Mouse (Mus musculus) hindbrain, embryonic 13.5 days (tissue): ENCODE data around the gene Mamdc2. TPM values are rescaled to one million over a fixed set of nuclear protein-coding genes. Genes with fewer than 3 reads are reported as not detected.

Experiments
- ATAC-seq: fragments of 200-750 bp; cut with Nextera tagmentation; 2 replicates; pipeline ENCODE4 v1.8.0; 2017; ENCODE audit warnings: moderate TSS enrichment; ENCODE audit not compliant: low FRiP score
- H3K27ac ChIP-seq: fragments of 300-500 bp; sonication (generic); 2 replicates; pipeline ENCODE4 v1.5.1; 2015; ENCODE audit warnings: inconsistent platforms, mild to moderate bottlenecking, moderate library complexity
- H3K27me3 ChIP-seq: fragments of 300-500 bp; sonication (generic); 2 replicates; pipeline ENCODE4 v1.6.1; 2015; ENCODE audit warnings: mild to moderate bottlenecking, inconsistent platforms
- H3K36me3 ChIP-seq: fragments of 300-500 bp; sonication (generic); 2 replicates; pipeline ENCODE4 v1.6.1; 2015; ENCODE audit warnings: mild to moderate bottlenecking, inconsistent platforms
- H3K4me1 ChIP-seq: fragments of 300-500 bp; sonication (generic); replicated peaks from 2 replicates; pipeline ENCODE4 v1.6.1; 2015; ENCODE audit warnings: inconsistent platforms
- H3K4me2 ChIP-seq: fragments of 300-500 bp; sonication (generic); 2 replicates; pipeline ENCODE4 v1.6.1; 2015; ENCODE audit warnings: inconsistent platforms, mild to moderate bottlenecking, moderate library complexity
- H3K4me3 ChIP-seq: fragments of 300-500 bp; sonication (generic); 2 replicates; pipeline ENCODE4 v1.5.1; 2015; ENCODE audit warnings: mild to moderate bottlenecking, inconsistent platforms
- H3K9ac ChIP-seq: fragments of 300-500 bp; sonication (generic); 2 replicates; pipeline ENCODE4 v1.6.1; 2015; ENCODE audit warnings: mild to moderate bottlenecking, inconsistent platforms
- H3K9me3 ChIP-seq: fragments of 300-500 bp; sonication (generic); 2 replicates; pipeline ENCODE4 v1.6.1; 2016; ENCODE audit warnings: inconsistent platforms
- WGBS: fragments of 180-500 bp; shearing (Covaris S2); methylation state at CpG from one replicate; pipeline ENCODE4 v1.1.7; 2015; 5-methylcytosine and 5-hydroxymethylcytosine counted together
- polyA plus RNA-seq: library from polyadenylated mRNA; unstranded; fragments of >200 nt; fragmentation: Nextera tagmentation; extraction: Ambion mirVana; gene quantifications from 2 replicates; pipeline ENCODE4 v1.2.1, GENCODE M21; 2015

Gene Mamdc2
- polyA plus RNA-seq, 1 experiment from 2014 or later: 0.99 TPM

GRCm38 (mm10) chr19:23298917-23299316, 149.3 kb downstream of the Mamdc2 start:
- WGBS: 90% methylated on average over 1 of the region's 1 CpGs
- ATAC-seq: no peak
- H3K27ac ChIP-seq: no peak overlapping the region
- no peaks in the 10 kb centered on the region for H3K4me1 ChIP-seq
- H3K4me2 ChIP-seq: no peak overlapping the region
- no peak overlapping the region for H3K9ac ChIP-seq
- no peaks in the 10 kb centered on the region for H3K9me3 ChIP-seq
- no peaks in the 10 kb centered on the region for H3K27me3 ChIP-seq
- no peak overlapping the region for H3K4me3 ChIP-seq
- no peaks in the 10 kb centered on the region for H3K36me3 ChIP-seq

- H3K4me1 ChIP-seq: no peaks in the 10 kb centered on the region
- H3K36me3 ChIP-seq: no peaks in the 10 kb centered on the region
- H3K4me2 ChIP-seq: no peak overlapping the region
Measured at GRCm38 (mm10) chr19:23297191-23297590, 151.1 kb downstream of the Mamdc2 start.

DNA sequence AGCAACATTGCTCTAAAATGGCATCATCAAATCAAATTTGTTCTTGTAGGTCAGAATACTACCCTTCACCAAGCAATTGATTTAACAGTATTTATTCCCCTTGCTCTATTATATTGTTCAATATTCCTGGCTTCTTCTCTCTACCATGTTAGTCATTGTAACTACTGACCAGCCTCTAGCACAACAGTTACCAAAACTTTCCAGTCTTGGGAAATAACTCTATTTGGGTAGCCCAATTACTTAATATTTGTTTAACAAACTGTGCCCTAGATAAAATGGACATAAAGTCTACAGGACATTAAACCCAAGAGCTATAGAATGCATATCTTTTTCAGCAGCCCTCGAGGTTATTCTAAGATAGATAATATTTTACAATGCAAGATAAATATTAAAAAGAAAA, 159.0 kb downstream of the Mamdc2 start:
- WGBS: 85% methylated on average over 1 of the region's 1 CpGs
- no peaks in the 10 kb centered on the region for H3K27me3 ChIP-seq
- H3K4me3 ChIP-seq: no peak overlapping the region
- H3K9me3 ChIP-seq: peaks cover 7% of the 10 kb centered on the region; the same call in 1 of the 2 replicates
- H3K9ac ChIP-seq: no peak overlapping the region
- no peaks in the 10 kb centered on the region for H3K36me3 ChIP-seq
- no peak for ATAC-seq
- no peaks in the 10 kb centered on the region for H3K4me1 ChIP-seq
- no peak overlapping the region for H3K4me2 ChIP-seq
- no peak overlapping the region for H3K27ac ChIP-seq

More at GRCm38 (mm10) chr19:23297191-23297590, 151.1 kb downstream of the Mamdc2 start:
- Histone ChIP-seq H3K9me3 (no peaks in the 10 kb centered on the region), H3K4me3 (no peak overlapping the region), H3K27me3 (no peaks in the 10 kb centered on the region), H3K9ac (no peak overlapping the region), H3K27ac (no peak overlapping the region)
- ATAC-seq: no peak

- H3K27ac ChIP-seq: no peak overlapping the region
- no peak for ATAC-seq
- 60% methylated on average over 8 of the region's 8 CpGs for WGBS
- no peak overlapping the region for H3K4me2 ChIP-seq
- no peaks in the 10 kb centered on the region for H3K27me3 ChIP-seq
- H3K9ac ChIP-seq: no peak overlapping the region
- H3K9me3 ChIP-seq: no peaks in the 10 kb centered on the region
- no peak overlapping the region for H3K4me3 ChIP-seq
- H3K36me3 ChIP-seq: no peaks in the 10 kb centered on the region
- no peaks in the 10 kb centered on the region for H3K4me1 ChIP-seq
Measured at GRCm38 (mm10) chr19:23281911-23282660, 166.2 kb downstream of the Mamdc2 start.

- ATAC-seq: peak; percentile 36; the same call in 1 of the 2 replicates
- H3K36me3 ChIP-seq: no peaks in the 10 kb centered on the region
- peak overlapping the region; percentile 87; the same call in 1 of the 2 replicates for H3K9ac ChIP-seq
- peak overlapping the region; percentile 63 for H3K4me3 ChIP-seq
- no peaks in the 10 kb centered on the region for H3K27me3 ChIP-seq
- 64% methylated on average over 3 of the region's 4 CpGs for WGBS
- H3K9me3 ChIP-seq: no peaks in the 10 kb centered on the region
- peak overlapping the region; percentile 66 for H3K4me2 ChIP-seq
- H3K4me1 ChIP-seq: peaks cover 21% of the 10 kb centered on the region
- no peak overlapping the region for H3K27ac ChIP-seq
Measured at GRCm38 (mm10) chr19:23274054-23274724, 174.1 kb downstream of the Mamdc2 start.

- H3K27me3 ChIP-seq: no peaks in the 10 kb centered on the region
- peak; percentile 94 for ATAC-seq
- H3K4me2 ChIP-seq: peak within 1 kb of the TSS; percentile 66
- H3K4me1 ChIP-seq: peaks cover 21% of the 10 kb centered on the region
- H3K27ac ChIP-seq: peak within 1 kb of the TSS; percentile 73
- H3K4me3 ChIP-seq: peak within 1 kb of the TSS; percentile 63
- peaks cover 2% of the 10 kb centered on the region for H3K36me3 ChIP-seq
- peak within 1 kb of the TSS; percentile 87 for H3K9ac ChIP-seq
- under 1% methylated on average over 67 of the region's 69 CpGs for WGBS
- H3K9me3 ChIP-seq: no peaks in the 10 kb centered on the region
Measured at GRCm38 (mm10) chr19:23273355-23274053, 174.7 kb downstream of the Mamdc2 start, which contains the start of gene Smc5. TSS of gene Smc5 (minus strand) at chr19:23273897.

DNA sequence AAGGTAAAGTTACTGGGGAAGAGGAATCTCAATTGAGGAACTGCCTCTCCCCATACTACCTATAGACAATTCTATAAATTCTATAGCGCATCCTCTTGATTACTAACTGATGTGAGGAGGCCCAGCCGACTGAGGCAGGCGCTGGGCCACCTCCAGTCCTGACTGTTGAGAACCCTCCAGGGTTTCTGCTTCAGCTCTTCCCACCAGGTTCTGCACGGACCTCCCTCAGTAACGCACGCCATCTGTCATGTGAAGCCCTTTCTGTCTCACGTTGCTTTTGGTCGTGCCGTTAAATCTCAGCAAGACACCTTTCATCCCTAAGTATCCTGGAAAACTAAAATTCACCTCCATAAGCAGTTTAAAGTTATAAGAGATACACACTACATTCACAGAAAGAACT, 191.5 kb downstream of the Mamdc2 start:
- Histone ChIP-seq H3K4me2 (no peak overlapping the region), H3K36me3 (peaks cover 49% of the 10 kb centered on the region), H3K27me3 (no peaks in the 10 kb centered on the region), H3K9me3 (no peaks in the 10 kb centered on the region), H3K9ac (no peak overlapping the region), H3K4me3 (no peak overlapping the region), H3K27ac (no peak overlapping the region), H3K4me1 (no peaks in the 10 kb centered on the region)
- no peak for ATAC-seq
- WGBS: 89% methylated on average over 9 of the region's 9 CpGs

Other genes starting within 250 kb of the Mamdc2 start
- 29.0 and 29.3 TPM in 2 replicates for gene Smc5, start 174.5 kb downstream of the Mamdc2 start, polyA plus RNA-seq
- 1.4 and 2.5 TPM in 2 replicates for gene 1700028P14Rik, start 204.4 kb upstream of the Mamdc2 start, polyA plus RNA-seq
- gene Ptar1, start 239.0 kb upstream of the Mamdc2 start, polyA plus RNA-seq: 4.0 and 4.5 TPM in 2 replicates